Mouse (Mus musculus) embryonic facial prominence, embryonic 12.5 days (tissue): ENCODE data around the gene Sirt2. TPM values are rescaled to one million over a fixed set of nuclear protein-coding genes. Genes with fewer than 3 reads are reported as not detected.

Experiments used
- ATAC-seq: fragments of 200-750 bp; cut with Nextera tagmentation; 2 replicates; pipeline ENCODE4 v1.8.0; 2017; ENCODE audit not compliant: insufficient number of reproducible peaks, insufficient read depth, low FRiP score, low TSS enrichment
- H3K27ac ChIP-seq: fragments of 300-500 bp; sonication (generic); 2 replicates; pipeline ENCODE4 v1.5.1; 2016; ENCODE audit warnings: mild to moderate bottlenecking
- H3K27me3 ChIP-seq: fragments of 300-500 bp; sonication (generic); 2 replicates; pipeline ENCODE4 v1.6.1; 2016; ENCODE audit warnings: mild to moderate bottlenecking, moderate library complexity
- H3K36me3 ChIP-seq: fragments of 300-500 bp; sonication (generic); 2 replicates; pipeline ENCODE4 v1.6.1; 2016; ENCODE audit warnings: mild to moderate bottlenecking
- H3K4me1 ChIP-seq: fragments of 300-500 bp; sonication (generic); 2 replicates; pipeline ENCODE4 v1.6.1; 2016
- H3K4me2 ChIP-seq: fragments of 300-500 bp; sonication (generic); replicated peaks from 2 replicates; pipeline ENCODE4 v1.6.1; 2016; ENCODE audit warnings: mild to moderate bottlenecking, moderate library complexity
- H3K4me3 ChIP-seq: fragments of 300-500 bp; sonication (generic); 2 replicates; pipeline ENCODE4 v1.5.1; 2016; ENCODE audit warnings: mild to moderate bottlenecking
- H3K9ac ChIP-seq: fragments of 300-500 bp; sonication (generic); 2 replicates; pipeline ENCODE4 v1.6.1; 2016; ENCODE audit warnings: mild to moderate bottlenecking, moderate library complexity
- H3K9me3 ChIP-seq: fragments of 300-500 bp; sonication (generic); 2 replicates; pipeline ENCODE4 v1.6.1; 2016; ENCODE audit warnings: mild to moderate bottlenecking, moderate library complexity
- WGBS: fragments of 180-500 bp; shearing (Covaris S2); methylation state at CpG from one replicate; pipeline ENCODE4 v1.1.7; 2016; 5-methylcytosine and 5-hydroxymethylcytosine counted together
- polyA plus RNA-seq: library from polyadenylated mRNA; unstranded; fragments of >200 nt; fragmentation: Nextera tagmentation; extraction: Ambion mirVana; gene quantifications from 2 replicates; pipeline ENCODE4 v1.2.1, GENCODE M21; 2016

Gene Sirt2
- polyA plus RNA-seq, 1 experiment from 2014 or later = 76.1 TPM

GRCm38 (mm10) chr7:28801901-28802670 is 35.6 kb downstream of the Sirt2 start:
- WGBS = 20% methylated on average over 10 of the region's 10 CpGs
- H3K9me3 ChIP-seq = no peaks in the 10 kb centered on the region

GRCm38 (mm10) chr7:28802846-28803588 is 36.5 kb downstream of the Sirt2 start:
- Histone ChIP-seq H3K36me3 (no peaks in the 10 kb centered on the region), H3K9ac (no peak overlapping the region), H3K9me3 (no peaks in the 10 kb centered on the region), H3K4me2 (peak overlapping the region; percentile 27), H3K27ac (peak overlapping the region; percentile 89), H3K27me3 (no peaks in the 10 kb centered on the region), H3K4me3 (0 out of 2 replicates have a peak overlapping the region, but pooled peaks have one; percentile 8), H3K4me1 (peaks cover 29% of the 10 kb centered on the region)
- whole genome bisulfite sequencing = 7% methylated on average over 10 of the region's 10 CpGs
- ATAC-seq = peak; percentile 55; the same call in 1 of the 2 replicates

More at GRCm38 (mm10) chr7:28801901-28802670, 35.6 kb downstream of the Sirt2 start:
- H3K36me3 ChIP-seq = no peaks in the 10 kb centered on the region
- peak overlapping the region; percentile 27; the same call in 1 of the 2 replicates for H3K4me2 ChIP-seq
- peaks cover 24% of the 10 kb centered on the region for H3K4me1 ChIP-seq
- peak overlapping the region; percentile 89 for H3K27ac ChIP-seq
- H3K27me3 ChIP-seq = no peaks in the 10 kb centered on the region
- H3K9ac ChIP-seq = no peak overlapping the region
- H3K4me3 ChIP-seq = 0 out of 2 replicates have a peak overlapping the region, but pooled peaks have one; percentile 8
- ATAC-seq = 0 out of 2 replicates have a peak, but pooled peaks have one; percentile 49

- peaks cover 32% of the 10 kb centered on the region for H3K4me1 ChIP-seq
- peak overlapping the region; percentile 89 for H3K27ac ChIP-seq
- H3K27me3 ChIP-seq = no peaks in the 10 kb centered on the region
- H3K4me3 ChIP-seq = no peak overlapping the region
- no peak overlapping the region for H3K9ac ChIP-seq
- no peak overlapping the region for H3K4me2 ChIP-seq
- WGBS = 45% methylated on average over 4 of the region's 4 CpGs
- H3K36me3 ChIP-seq = no peaks in the 10 kb centered on the region
- ATAC-seq = no peak
- H3K9me3 ChIP-seq = no peaks in the 10 kb centered on the region
Observed at GRCm38 (mm10) chr7:28803756-28804155, 37.2 kb downstream of the Sirt2 start.

- Histone ChIP-seq H3K36me3 (no peaks in the 10 kb centered on the region), H3K4me1 (peaks cover 31% of the 10 kb centered on the region), H3K27ac (no peak overlapping the region), H3K27me3 (no peaks in the 10 kb centered on the region), H3K4me2 (no peak overlapping the region), H3K9me3 (no peaks in the 10 kb centered on the region), H3K4me3 (no peak overlapping the region), H3K9ac (no peak overlapping the region)
- WGBS = 74% methylated on average over 4 of the region's 4 CpGs
- ATAC-seq = no peak
Observed at GRCm38 (mm10) chr7:28806869-28807268, 40.3 kb downstream of the Sirt2 start.

- ATAC-seq = no peak
- Histone ChIP-seq H3K27ac (peak overlapping the region; percentile 100), H3K9ac (peak overlapping the region; percentile 97), H3K4me3 (peak overlapping the region; percentile 86), H3K9me3 (no peaks in the 10 kb centered on the region), H3K4me1 (peaks cover 31% of the 10 kb centered on the region), H3K36me3 (peaks cover 5% of the 10 kb centered on the region; the same call in 1 of the 2 replicates), H3K27me3 (no peaks in the 10 kb centered on the region), H3K4me2 (peak overlapping the region; percentile 89)
- WGBS = 41% methylated on average over 6 of the region's 8 CpGs
Observed at GRCm38 (mm10) chr7:28807641-28808220, 41.2 kb downstream of the Sirt2 start.

- ATAC-seq = peak; percentile 11
- peak within 1 kb of the TSS; percentile 100 for H3K27ac ChIP-seq
- no peaks in the 10 kb centered on the region for H3K27me3 ChIP-seq
- 3% methylated on average over 35 of the region's 35 CpGs for WGBS
- peak within 1 kb of the TSS; percentile 97 for H3K9ac ChIP-seq
- H3K9me3 ChIP-seq = no peaks in the 10 kb centered on the region
- peaks cover 31% of the 10 kb centered on the region for H3K4me1 ChIP-seq
- peak within 1 kb of the TSS; percentile 89 for H3K4me2 ChIP-seq
- H3K36me3 ChIP-seq = peaks cover 11% of the 10 kb centered on the region
- peak within 1 kb of the TSS; percentile 86 for H3K4me3 ChIP-seq
Observed at GRCm38 (mm10) chr7:28808221-28808941, 41.8 kb downstream of the Sirt2 start, which contains the start of gene Hnrnpl. Gene Hnrnpl, plus strand, starts transcription at chr7:28808541.

- Histone ChIP-seq H3K9ac (peak overlapping the region; percentile 97), H3K4me2 (peak overlapping the region; percentile 89), H3K27me3 (no peaks in the 10 kb centered on the region), H3K4me1 (peaks cover 31% of the 10 kb centered on the region), H3K36me3 (peaks cover 17% of the 10 kb centered on the region), H3K9me3 (no peaks in the 10 kb centered on the region), H3K4me3 (peak overlapping the region; percentile 86), H3K27ac (peak overlapping the region; percentile 100)
- peak; percentile 65 for ATAC-seq
- WGBS = under 1% methylated on average over 31 of the region's 32 CpGs
Observed at GRCm38 (mm10) chr7:28808957-28809393, 42.4 kb downstream of the Sirt2 start.

GRCm38 (mm10) chr7:28809401-28810089 is 43.0 kb downstream of the Sirt2 start:
- peak overlapping the region; percentile 100 for H3K27ac ChIP-seq
- H3K9me3 ChIP-seq = no peaks in the 10 kb centered on the region
- H3K36me3 ChIP-seq = peaks cover 23% of the 10 kb centered on the region
- under 1% methylated on average over 35 of the region's 35 CpGs for WGBS
- H3K4me2 ChIP-seq = peak overlapping the region; percentile 89
- peak overlapping the region; percentile 86 for H3K4me3 ChIP-seq
- H3K4me1 ChIP-seq = peaks cover 30% of the 10 kb centered on the region
- peak overlapping the region; percentile 97 for H3K9ac ChIP-seq
- ATAC-seq = peak; percentile 18; the same call in 1 of the 2 replicates
- H3K27me3 ChIP-seq = no peaks in the 10 kb centered on the region

- ATAC-seq = peak; percentile 87
- Histone ChIP-seq H3K27me3 (no peaks in the 10 kb centered on the region), H3K9me3 (no peaks in the 10 kb centered on the region), H3K4me3 (peak overlapping the region; percentile 86), H3K36me3 (peaks cover 32% of the 10 kb centered on the region), H3K4me2 (peak overlapping the region; percentile 94), H3K9ac (peak overlapping the region; percentile 98), H3K4me1 (peaks cover 36% of the 10 kb centered on the region), H3K27ac (peak overlapping the region; percentile 100)
- under 1% methylated on average over 70 of the region's 70 CpGs for WGBS
Observed at GRCm38 (mm10) chr7:28810107-28811066, 43.9 kb downstream of the Sirt2 start.

- peaks cover 37% of the 10 kb centered on the region for H3K4me1 ChIP-seq
- H3K4me3 ChIP-seq = peak overlapping the region; percentile 74
- H3K27me3 ChIP-seq = no peaks in the 10 kb centered on the region
- peaks cover 40% of the 10 kb centered on the region for H3K36me3 ChIP-seq
- WGBS = under 1% methylated on average over 30 of the region's 40 CpGs
- H3K9ac ChIP-seq = peak overlapping the region; percentile 98
- peak overlapping the region; percentile 99 for H3K27ac ChIP-seq
- ATAC-seq = no peak
- H3K4me2 ChIP-seq = peak overlapping the region; percentile 94
- H3K9me3 ChIP-seq = no peaks in the 10 kb centered on the region
Observed at GRCm38 (mm10) chr7:28811228-28811627, 44.7 kb downstream of the Sirt2 start.
